Mouse (Mus musculus): ENCODE measurements around the gene Egln1. TPM values are rescaled to one million over a fixed set of nuclear protein-coding genes. Genes with fewer than 3 reads are reported as not detected.

Egln1 gene
- 11.2 and 13.9 TPM in 2 replicates for polyA plus RNA-seq (2012; rRNA removed)

DNA sequence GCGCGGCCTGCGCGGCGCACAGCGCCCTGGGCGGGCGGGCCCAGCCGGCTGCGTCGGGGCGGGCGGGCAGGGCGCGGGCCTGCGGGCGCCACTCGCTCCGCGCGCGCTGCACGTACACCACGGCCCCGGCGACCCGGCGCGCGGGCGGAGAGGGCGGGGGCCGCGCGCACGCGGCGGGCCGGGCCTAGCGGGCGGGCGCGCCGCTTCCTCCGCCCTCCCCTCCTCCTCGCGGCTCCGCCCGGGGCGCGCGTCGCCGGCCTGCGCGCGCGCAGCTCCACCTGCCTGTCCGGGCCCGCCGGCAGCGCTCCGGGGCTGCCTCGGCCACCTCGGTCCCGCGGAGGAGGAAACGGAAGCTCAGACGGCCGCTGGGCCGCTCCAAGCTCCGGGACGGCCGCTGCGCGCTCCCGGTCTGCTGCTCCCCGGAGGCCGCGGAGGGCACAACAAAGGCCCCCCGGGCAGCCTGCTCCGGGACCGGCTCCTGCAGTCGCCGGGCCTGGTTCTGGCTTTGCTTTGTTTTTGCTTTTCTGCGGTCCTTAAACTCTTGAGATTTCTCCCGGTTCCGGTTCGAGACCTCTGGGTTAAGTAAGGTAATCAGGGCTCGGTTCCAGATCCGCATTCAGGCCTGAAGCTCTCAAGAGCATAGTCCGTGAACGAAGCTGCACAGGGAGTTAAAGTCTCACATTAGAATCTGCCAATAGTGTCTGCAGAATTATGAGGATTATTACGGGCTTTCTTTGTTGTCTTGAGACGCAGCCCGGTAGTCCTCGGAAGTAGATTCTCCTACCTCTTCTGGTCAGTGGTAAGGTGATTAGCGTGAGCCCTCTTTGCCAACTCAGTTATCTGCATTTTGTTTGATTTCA lies at the start of gene Egln1:
Egln1 (minus strand) TSS at position 116 of the 860 bp plus-strand sequence.

DNA sequence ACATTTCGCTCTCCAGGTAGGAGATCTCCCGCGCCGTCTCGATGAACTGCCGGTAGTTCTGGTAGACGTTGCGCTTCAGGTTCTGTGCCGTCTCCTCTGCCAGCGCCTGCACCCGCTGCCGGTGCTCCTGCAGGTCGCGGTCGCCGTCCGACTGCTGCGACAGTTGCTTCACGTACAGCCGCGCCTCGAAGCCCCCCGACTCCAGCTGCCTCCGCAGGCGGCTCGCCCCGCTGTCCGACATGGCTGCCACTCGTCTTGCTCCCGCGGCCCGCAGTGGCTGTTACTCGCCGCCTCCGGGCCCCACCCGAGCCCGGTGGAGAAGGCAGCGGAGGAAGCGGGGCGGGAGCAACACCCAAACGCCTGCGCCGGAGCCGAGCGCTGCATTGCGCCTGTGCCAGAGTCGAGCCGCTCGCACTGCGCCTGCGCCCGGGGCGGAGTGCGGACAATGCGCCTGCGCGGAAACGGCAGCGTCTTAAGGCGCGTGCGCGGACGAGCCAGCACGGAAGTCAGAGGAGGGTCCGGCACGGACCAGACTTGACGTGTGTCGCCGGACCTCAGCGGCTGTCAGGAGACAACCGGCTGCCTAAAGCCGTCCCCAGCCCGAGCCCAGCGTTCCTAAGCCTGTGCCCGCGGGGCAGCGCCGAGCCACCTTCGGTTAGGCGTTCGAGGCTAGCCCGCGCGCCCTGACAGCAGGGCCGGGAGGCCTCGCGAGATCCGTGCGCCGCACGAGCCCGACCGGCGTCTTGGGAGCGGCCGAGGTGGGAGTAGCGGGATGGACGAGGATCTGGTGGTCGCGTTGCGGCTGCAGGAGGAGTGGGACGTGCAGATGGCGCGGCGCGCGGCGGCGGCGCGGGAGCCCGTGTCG lies 51.5 kb downstream of the Egln1 start, which contains the start of the genes Exoc8 and Sprtn:
Exoc8 (minus strand) TSS at position 320 of the 865 bp plus-strand sequence.
Sprtn (plus strand) TSS at position 501 of the 865 bp plus-strand sequence.

DNA sequence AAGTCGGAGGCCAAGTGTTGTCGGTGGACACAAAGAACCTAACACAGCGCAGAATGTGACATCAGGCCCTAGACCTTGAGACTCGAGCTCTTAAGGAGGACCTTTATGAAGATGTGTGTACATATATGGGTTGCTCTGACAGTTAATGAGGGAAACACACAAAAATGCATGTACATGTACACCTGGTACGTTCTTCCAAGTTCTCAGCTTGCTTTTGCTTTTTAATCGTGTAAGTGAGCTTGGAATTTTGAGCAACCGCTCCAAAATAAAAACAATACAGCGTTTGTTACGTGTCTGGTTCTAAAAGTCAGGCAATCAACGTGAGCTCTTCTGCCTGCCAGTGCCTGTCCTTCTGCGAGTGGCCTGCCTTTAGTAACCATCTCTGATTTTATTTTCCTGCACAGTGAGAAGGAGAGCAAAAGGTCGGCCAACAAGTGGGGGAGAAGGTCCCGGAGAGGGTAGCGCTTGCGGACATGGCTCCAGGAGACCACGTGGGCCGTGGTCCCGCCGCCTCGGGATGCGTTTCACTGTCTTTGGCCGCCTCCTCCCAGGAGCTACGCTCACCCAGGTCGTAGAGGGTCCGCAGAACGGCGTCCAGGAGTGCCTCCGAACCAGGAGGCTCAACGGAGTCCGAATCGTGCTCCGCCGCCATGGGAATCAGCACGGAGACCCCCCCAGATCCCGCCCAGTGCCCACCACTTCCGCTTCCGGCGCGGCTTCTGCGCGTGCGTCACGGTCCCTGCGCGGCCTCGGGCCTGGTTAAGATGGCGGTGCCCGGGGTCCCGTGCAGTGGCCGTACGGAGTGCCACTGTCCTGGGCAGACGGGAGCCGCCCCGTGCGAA lies 86.6 kb downstream of the Egln1 start, which contains the start of the genes Gnpat and 2810004N23Rik:
Gnpat (plus strand) TSS at position 713 of the 842 bp plus-strand sequence.
2810004N23Rik (minus strand) TSS at position 800 of the 842 bp plus-strand sequence.

Other genes with a start within 250 kb of the Egln1 start
- gene Ttc13, start 227.3 kb downstream of the Egln1 start, polyA plus RNA-seq (2012; rRNA removed) = 9.5 and 10.0 TPM in 2 replicates
- gene Arv1, start 227.2 kb downstream of the Egln1 start, polyA plus RNA-seq (2012; rRNA removed) = 4.8 and 4.9 TPM in 2 replicates
- gene Fam89a, start 197.5 kb downstream of the Egln1 start, polyA plus RNA-seq (2012; rRNA removed) = 3.0 and 3.6 TPM in 2 replicates
- 0.01 TPM in 2 replicates for gene Trim67, start 156.2 kb downstream of the Egln1 start, polyA plus RNA-seq (2012; rRNA removed)
- 26.8 and 30.2 TPM in 2 replicates for gene Gnpat, start 86.3 kb downstream of the Egln1 start, polyA plus RNA-seq (2012; rRNA removed)
- gene 2810004N23Rik, start 86.2 kb downstream of the Egln1 start, polyA plus RNA-seq (2012; rRNA removed) = 10.7 and 11.6 TPM in 2 replicates
- gene Exoc8, start 51.6 kb downstream of the Egln1 start, polyA plus RNA-seq (2012; rRNA removed) = 2.7 and 3.0 TPM in 2 replicates
- gene Sprtn, start 51.4 kb downstream of the Egln1 start, polyA plus RNA-seq (2012; rRNA removed) = 5.9 and 6.0 TPM in 2 replicates
- gene Tsnax, start 63.7 kb upstream of the Egln1 start, polyA plus RNA-seq (2012; rRNA removed) = 25.6 and 28.6 TPM in 2 replicates
- 0.37 and 0.51 TPM in 2 replicates for gene Disc1, start 104.9 kb upstream of the Egln1 start, polyA plus RNA-seq (2012; rRNA removed)

Data from liver, embryonic 18 days (tissue).